Mouse (Mus musculus): ENCODE measurements around the gene Ctrc.

Gene Ctrc

GRCm38 (mm10) chr4:141869436-141870215, 23.5 kb upstream of the Ctrc start:
- in situ Hi-C loops (cut with MboI; ENCODE audit: low pct_unique_long_range_greater_than_20kb in 1 of 2, low sequenced_read_pairs in 2 of 2, unreplicated experiment in 1 of 2): no loop called here

- in situ Hi-C loops (cut with MboI; ENCODE audit: low pct_unique_long_range_greater_than_20kb in 1 of 2, low sequenced_read_pairs in 2 of 2, unreplicated experiment in 1 of 2): no loop called here
Measured at GRCm38 (mm10) chr4:141868051-141868450, 21.9 kb upstream of the Ctrc start.

GRCm38 (mm10) chr4:141867498-141867897, 21.3 kb upstream of the Ctrc start:
- in situ Hi-C loops (cut with MboI; ENCODE audit: low pct_unique_long_range_greater_than_20kb in 1 of 2, low sequenced_read_pairs in 2 of 2, unreplicated experiment in 1 of 2): no loop called here

DNA sequence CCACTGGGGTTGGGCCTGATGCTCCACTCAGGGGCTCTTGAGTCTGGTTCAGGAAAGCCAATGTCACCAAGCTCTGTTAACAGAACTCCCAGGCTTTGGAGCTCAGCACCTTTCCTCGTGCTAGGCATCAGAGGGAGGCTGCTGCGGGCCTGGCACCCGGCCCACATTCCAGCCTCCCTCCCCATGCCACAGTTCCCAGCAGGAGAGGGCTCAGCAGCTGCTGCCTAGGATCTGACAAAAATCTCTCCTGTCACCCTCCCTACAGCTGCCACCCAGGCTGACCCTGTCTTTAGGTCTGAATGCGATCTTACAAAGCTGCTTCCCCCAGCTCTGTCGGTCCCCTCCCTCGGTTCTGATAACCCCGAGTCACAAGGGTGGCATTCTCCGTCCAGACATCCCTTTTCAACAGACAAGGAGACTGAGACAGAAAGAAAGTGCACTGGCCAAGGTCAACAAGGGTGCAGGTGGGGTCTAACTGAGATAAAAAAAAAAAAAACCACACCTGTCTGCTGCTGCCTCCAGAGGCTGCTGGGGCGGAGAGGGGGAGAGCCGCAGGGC, 20.9 kb upstream of the Ctrc start:
- in situ Hi-C loops (cut with MboI; ENCODE audit: low pct_unique_long_range_greater_than_20kb in 1 of 2, low sequenced_read_pairs in 2 of 2, unreplicated experiment in 1 of 2): no loop called here

GRCm38 (mm10) chr4:141865600-141865999, 19.4 kb upstream of the Ctrc start:
- in situ Hi-C loops (cut with MboI; ENCODE audit: low pct_unique_long_range_greater_than_20kb in 1 of 2, low sequenced_read_pairs in 2 of 2, unreplicated experiment in 1 of 2): no loop called here

- in situ Hi-C loops (cut with MboI; ENCODE audit: low pct_unique_long_range_greater_than_20kb in 1 of 2, low sequenced_read_pairs in 2 of 2, unreplicated experiment in 1 of 2): no loop called here
Measured at GRCm38 (mm10) chr4:141865006-141865405, 18.8 kb upstream of the Ctrc start.

GRCm38 (mm10) chr4:141864506-141864905, 18.3 kb upstream of the Ctrc start:
- in situ Hi-C loops (cut with MboI; ENCODE audit: low pct_unique_long_range_greater_than_20kb in 1 of 2, low sequenced_read_pairs in 2 of 2, unreplicated experiment in 1 of 2): loop anchor here in 1 of 2 experiments (5.0 kb wide), 1 partner anchor 93 kb away; no protein-coding TSS in a partner anchor

GRCm38 (mm10) chr4:141863726-141864280, 17.6 kb upstream of the Ctrc start:
- in situ Hi-C loops (cut with MboI; ENCODE audit: low pct_unique_long_range_greater_than_20kb in 1 of 2, low sequenced_read_pairs in 2 of 2, unreplicated experiment in 1 of 2): loop anchor here in 1 of 2 experiments (5.0 kb wide), 1 partner anchor 93 kb away; no protein-coding TSS in a partner anchor

DNA sequence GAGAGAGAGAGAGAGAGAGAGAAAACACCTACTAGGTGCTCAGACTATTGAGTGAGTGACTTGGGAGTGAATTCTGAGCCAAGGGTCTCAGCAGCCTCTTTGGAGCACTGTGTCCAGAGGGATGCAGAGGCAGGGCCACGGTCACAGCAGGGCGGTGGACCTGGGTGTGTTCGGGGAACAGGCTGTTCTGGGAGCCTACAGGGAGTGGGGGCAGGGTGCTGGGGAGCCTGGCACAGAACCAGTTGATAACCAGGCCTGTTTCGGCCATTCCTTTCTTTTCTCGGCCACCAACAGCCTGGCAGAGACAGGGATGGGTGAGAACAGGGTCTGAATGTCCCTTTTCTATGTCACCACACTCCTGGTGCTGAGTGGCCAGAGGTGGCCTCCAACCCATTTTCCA, 16.7 kb upstream of the Ctrc start:
- in situ Hi-C loops (cut with MboI; ENCODE audit: low pct_unique_long_range_greater_than_20kb in 1 of 2, low sequenced_read_pairs in 2 of 2, unreplicated experiment in 1 of 2): loop anchor here in 1 of 2 experiments (5.0 kb wide), 1 partner anchor 94 kb away; no protein-coding TSS in a partner anchor

DNA sequence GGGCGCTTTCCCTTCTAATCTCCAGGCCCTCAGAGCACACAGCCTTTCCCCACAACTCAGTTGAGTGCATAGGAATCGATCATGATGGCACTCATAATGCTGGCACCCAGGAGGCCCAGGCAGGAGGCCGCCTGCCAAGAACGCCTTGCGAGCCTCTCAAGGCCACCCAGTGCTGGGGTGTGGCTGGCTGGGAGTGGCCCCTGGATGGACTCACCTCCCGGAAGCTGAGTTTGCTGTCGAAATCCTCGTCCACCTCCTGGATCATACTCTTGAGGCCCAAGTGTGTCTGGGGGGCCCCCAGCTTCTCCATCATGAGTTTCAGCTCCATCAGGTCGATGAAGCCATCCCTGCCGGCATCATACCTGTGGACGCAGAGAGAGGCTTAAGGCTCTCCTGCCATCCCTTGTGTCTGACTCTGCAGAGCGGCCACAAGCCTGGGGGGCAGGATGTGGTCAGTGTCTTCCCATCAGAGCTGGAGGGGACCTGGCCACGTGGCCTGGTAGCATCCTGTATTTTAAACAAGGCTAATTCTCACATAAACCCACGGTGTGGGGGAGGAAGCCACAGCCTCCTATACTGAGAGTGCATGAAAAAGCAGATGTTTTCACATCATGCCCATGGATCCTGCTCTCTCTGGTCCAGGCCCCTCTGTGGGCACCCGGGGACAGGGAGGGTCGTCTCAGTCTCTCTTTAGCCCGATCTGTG, 15.6 kb upstream of the Ctrc start:
- in situ Hi-C loops (cut with MboI; ENCODE audit: low pct_unique_long_range_greater_than_20kb in 1 of 2, low sequenced_read_pairs in 2 of 2, unreplicated experiment in 1 of 2): loop anchor here in 1 of 2 experiments (5.0 kb wide), 1 partner anchor 96 kb away; no protein-coding TSS in a partner anchor

DNA sequence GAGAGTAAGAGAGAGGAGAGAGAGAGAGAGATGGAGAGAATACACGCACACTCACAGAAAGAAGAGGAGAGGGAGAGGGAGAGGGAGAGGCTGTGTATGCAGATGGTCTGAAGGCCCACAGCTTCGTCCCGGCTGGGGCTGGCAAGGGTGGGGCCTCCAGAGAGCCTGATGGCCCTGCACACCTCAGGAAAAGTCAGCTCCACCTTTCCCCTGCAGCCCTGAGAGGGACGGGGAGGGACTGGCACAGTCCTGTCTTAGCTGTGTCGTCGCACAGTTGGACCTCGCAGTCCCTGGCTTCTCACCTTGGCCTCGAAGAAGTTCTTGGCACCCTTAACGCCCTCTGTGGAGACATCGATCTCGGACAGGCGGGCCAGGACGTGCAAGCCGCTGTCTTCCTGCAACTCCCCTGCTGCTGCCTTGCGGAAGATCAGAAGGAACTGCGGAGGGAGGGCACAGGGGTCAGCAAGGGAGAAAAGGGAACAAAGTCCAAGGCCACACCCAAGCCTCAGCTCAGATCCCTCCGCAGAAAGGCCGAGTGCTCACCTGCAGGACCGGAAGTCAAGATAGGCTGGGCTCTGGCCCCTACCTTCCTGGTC, 14.2 kb upstream of the Ctrc start:
- in situ Hi-C loops (cut with MboI; ENCODE audit: low pct_unique_long_range_greater_than_20kb in 1 of 2, low sequenced_read_pairs in 2 of 2, unreplicated experiment in 1 of 2): loop anchor here in 1 of 2 experiments (5.0 kb wide), 1 partner anchor 97 kb away; no protein-coding TSS in a partner anchor

DNA sequence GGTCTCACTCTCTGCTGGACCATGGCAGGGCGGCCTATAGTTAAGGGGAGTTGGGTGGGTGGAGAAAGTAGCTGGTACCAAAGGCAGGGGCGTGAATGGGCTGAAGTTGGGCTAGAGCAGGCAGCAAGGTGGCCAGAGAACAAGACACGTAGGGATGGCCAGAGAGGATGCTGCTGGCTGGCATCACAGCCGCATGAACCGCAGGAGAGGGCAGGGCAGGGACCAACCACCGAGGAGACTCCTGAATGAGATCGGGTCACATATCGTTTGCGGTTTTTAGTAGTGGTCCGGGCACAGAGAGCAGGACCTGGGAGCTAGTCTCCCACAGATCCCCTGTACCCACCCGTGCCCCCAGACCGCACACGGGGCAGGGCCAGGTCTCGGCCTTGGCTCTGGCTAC, 13.2 kb upstream of the Ctrc start:
- in situ Hi-C loops (cut with MboI; ENCODE audit: low pct_unique_long_range_greater_than_20kb in 1 of 2, low sequenced_read_pairs in 2 of 2, unreplicated experiment in 1 of 2): no loop called here

GRCm38 (mm10) chr4:141858501-141858900, 12.3 kb upstream of the Ctrc start:
- in situ Hi-C loops (cut with MboI; ENCODE audit: low pct_unique_long_range_greater_than_20kb in 1 of 2, low sequenced_read_pairs in 2 of 2, unreplicated experiment in 1 of 2): no loop called here

- in situ Hi-C loops (cut with MboI; ENCODE audit: low pct_unique_long_range_greater_than_20kb in 1 of 2, low sequenced_read_pairs in 2 of 2, unreplicated experiment in 1 of 2): no loop called here
Measured at GRCm38 (mm10) chr4:141857422-141857930, 11.3 kb upstream of the Ctrc start.

GRCm38 (mm10) chr4:141853437-141853836, 7.3 kb upstream of the Ctrc start:
- in situ Hi-C loops (cut with MboI; ENCODE audit: low pct_unique_long_range_greater_than_20kb in 1 of 2, low sequenced_read_pairs in 2 of 2, unreplicated experiment in 1 of 2): no loop called here

GRCm38 (mm10) chr4:141834536-141835095, 11.5 kb downstream of the Ctrc start:
- in situ Hi-C loops (cut with MboI; ENCODE audit: low pct_unique_long_range_greater_than_20kb in 1 of 2, low sequenced_read_pairs in 2 of 2, unreplicated experiment in 1 of 2): no loop called here

- in situ Hi-C loops (cut with MboI; ENCODE audit: low pct_unique_long_range_greater_than_20kb in 1 of 2, low sequenced_read_pairs in 2 of 2, unreplicated experiment in 1 of 2): no loop called here
Measured at GRCm38 (mm10) chr4:141833911-141834310, 12.2 kb downstream of the Ctrc start.

DNA sequence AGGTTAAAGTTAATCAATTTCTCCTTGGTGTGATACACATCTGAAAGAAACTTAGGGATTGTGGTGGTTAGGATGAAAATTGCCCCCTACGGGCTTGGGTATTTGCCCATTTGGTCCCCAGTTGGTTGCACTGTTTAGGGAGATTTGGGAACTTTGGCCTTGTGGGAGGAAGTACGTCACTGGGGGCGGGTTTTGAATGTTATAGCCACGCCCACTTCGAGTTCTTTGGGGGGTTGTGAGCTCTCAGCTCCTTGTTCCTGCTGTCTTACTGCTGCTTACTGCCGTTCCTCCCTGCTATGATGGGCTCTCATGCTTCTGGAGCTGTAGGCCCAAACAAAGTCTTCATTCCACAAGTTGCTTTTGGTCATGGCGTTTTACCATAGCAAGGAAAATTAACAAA, 14.8 kb downstream of the Ctrc start:
- in situ Hi-C loops (cut with MboI; ENCODE audit: low pct_unique_long_range_greater_than_20kb in 1 of 2, low sequenced_read_pairs in 2 of 2, unreplicated experiment in 1 of 2): no loop called here
